Mouse (Mus musculus): ENCODE measurements around the gene Timm23. TPM values are rescaled to one million over a fixed set of nuclear protein-coding genes. Genes with fewer than 3 reads are reported as not detected.

Timm23 gene
- polyA plus RNA-seq, 2 experiments = 90.5 to 199 TPM

GRCm38 (mm10) chr14:32162231-32162630, 39.5 kb downstream of the Timm23 start:
- peaks cover 5% of the 10 kb centered on the region for H3K36me3 ChIP-seq (replicated peaks; ENCODE audit: control insufficient read depth, insufficient read depth, low read depth)
- peak overlapping the region; percentile 92 for H3K27ac ChIP-seq
- peak overlapping the region; percentile 74 for H3K4me2 ChIP-seq (ENCODE audit: low read depth)
- H3K27me3 ChIP-seq (ENCODE audit: control insufficient read depth, insufficient read depth, low read length) = no peaks in the 10 kb centered on the region
- peaks cover 57 to 58% of the 10 kb centered on the region in 2 experiments for H3K4me1 ChIP-seq (replicated peaks; ENCODE audit: control insufficient read depth in 2 of 2, insufficient read depth in 2 of 2, low read length in 1 of 2)
- no peak for ATAC-seq (ENCODE audit: insufficient read depth)
- WGBS (ENCODE audit: insufficient replicate concordance) = 80% methylated on average over 5 of the region's 5 CpGs
- DNase-seq (ENCODE audit: low read depth in 3 of 3, low spot score in 3 of 3) = no peak
- no peaks in the 10 kb centered on the region for H3K9me3 ChIP-seq (ENCODE audit: control insufficient read depth, low read length)
- H3K9ac ChIP-seq (replicated peaks) = no peak overlapping the region; the same call in 1 of the 2 replicates
- peak overlapping the region in 1 of 2 experiments; percentile 21; a peak in 2 of 4 replicates for H3K4me3 ChIP-seq (ENCODE audit: insufficient read depth in 1 of 2, low read depth in 2 of 2, low read length in 2 of 2)
- TF ChIP-seq CTCF (IDR thresholded peaks at IDR 0.05; ENCODE audit: low read depth) (no peak), EP300 (IDR thresholded peaks at IDR 0.05; ENCODE audit: low read depth) (no peak)

DNA sequence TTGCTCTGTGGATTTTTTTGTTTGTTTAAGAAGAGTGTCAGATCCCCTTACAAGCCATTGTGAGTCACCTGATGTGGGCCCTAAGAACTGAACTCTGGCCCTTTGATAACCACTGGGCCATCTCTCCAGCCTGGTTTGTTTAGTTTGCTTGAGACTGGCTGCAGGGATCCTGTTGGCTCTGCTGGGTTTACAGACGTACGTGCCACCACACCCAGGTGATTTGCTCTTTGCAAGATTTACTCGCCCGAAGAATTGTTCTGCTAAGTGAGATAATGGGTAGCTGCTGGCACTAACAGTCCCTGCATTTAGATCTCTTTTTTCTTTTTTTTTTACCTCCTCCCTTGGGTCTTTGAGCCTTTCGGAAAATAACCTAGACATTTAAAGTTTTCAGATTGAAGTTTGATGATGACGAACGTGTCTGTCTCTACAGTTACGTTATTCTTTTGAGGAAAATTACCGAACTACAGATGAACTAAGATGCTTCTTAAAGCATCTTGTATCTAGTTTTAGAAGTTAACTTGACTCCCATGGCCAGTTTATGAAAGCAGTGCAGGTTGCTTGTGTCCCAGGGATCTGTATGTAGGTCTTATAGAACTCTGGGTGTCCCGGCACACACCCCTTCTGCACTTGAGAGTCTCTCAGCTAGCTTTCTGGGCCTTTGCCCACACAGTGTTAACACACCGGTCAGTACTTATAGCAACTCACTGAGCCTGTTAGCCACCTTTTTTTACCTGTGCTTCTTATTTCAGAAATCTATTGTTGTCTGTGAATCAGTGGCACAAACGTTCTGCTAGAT, 40.4 kb downstream of the Timm23 start:
- no peaks in the 10 kb centered on the region for H3K27me3 ChIP-seq (ENCODE audit: control insufficient read depth, insufficient read depth, low read length)
- peak overlapping the region; percentile 91 to 93 for H3K4me3 ChIP-seq (ENCODE audit: insufficient read depth in 1 of 2, low read depth in 2 of 2, low read length in 2 of 2)
- peaks cover 49 to 50% of the 10 kb centered on the region in 2 experiments for H3K4me1 ChIP-seq (replicated peaks; ENCODE audit: control insufficient read depth in 2 of 2, insufficient read depth in 2 of 2, low read length in 1 of 2)
- DNase-seq (ENCODE audit: low read depth in 3 of 3, low spot score in 3 of 3) (peak; percentile 63 to 72 (median 66)), ATAC-seq (ENCODE audit: insufficient read depth) (peak; percentile 12; the same call in 1 of the 2 replicates)
- TF ChIP-seq EP300 (IDR thresholded peaks at IDR 0.05; ENCODE audit: low read depth) = peak; percentile 67
- TF ChIP-seq CTCF (IDR thresholded peaks at IDR 0.05; ENCODE audit: low read depth) = no peak
- H3K27ac ChIP-seq = peak overlapping the region; percentile 92
- 45% methylated on average over 12 of the region's 12 CpGs for WGBS (ENCODE audit: insufficient replicate concordance)
- peak overlapping the region; percentile 74 for H3K4me2 ChIP-seq (ENCODE audit: low read depth)
- no peaks in the 10 kb centered on the region for H3K9me3 ChIP-seq (ENCODE audit: control insufficient read depth, low read length)
- peaks cover 3% of the 10 kb centered on the region; the same call in 1 of the 2 replicates for H3K36me3 ChIP-seq (replicated peaks; ENCODE audit: control insufficient read depth, insufficient read depth, low read depth)
- H3K9ac ChIP-seq (replicated peaks) = peak overlapping the region; percentile 98

GRCm38 (mm10) chr14:32160563-32160962, 41.1 kb downstream of the Timm23 start:
- 10% methylated on average over 7 of the region's 7 CpGs for WGBS (ENCODE audit: insufficient replicate concordance)

GRCm38 (mm10) chr14:32159690-32160246, 41.9 kb downstream of the Timm23 start, which contains the start of gene Ncoa4:
Ncoa4 (plus strand) TSS chr14:32159865.
- ATAC-seq (ENCODE audit: insufficient read depth) (peak; percentile 92), DNase-seq (ENCODE audit: low read depth in 3 of 3, low spot score in 3 of 3) (peak; percentile 99)
- Histone ChIP-seq H3K4me2 (ENCODE audit: low read depth) (peak within 1 kb of the TSS; percentile 74), H3K36me3 (replicated peaks; ENCODE audit: control insufficient read depth, insufficient read depth, low read depth) (peaks cover 3% of the 10 kb centered on the region; the same call in 1 of the 2 replicates), H3K4me3 (ENCODE audit: insufficient read depth in 1 of 2, low read depth in 2 of 2, low read length in 2 of 2) (peak within 1 kb of the TSS; percentile 91 to 93), H3K9me3 (ENCODE audit: control insufficient read depth, low read length) (no peaks in the 10 kb centered on the region), H3K27ac (peak within 1 kb of the TSS; percentile 92), H3K27me3 (ENCODE audit: control insufficient read depth, insufficient read depth, low read length) (no peaks in the 10 kb centered on the region), H3K9ac (replicated peaks) (peak within 1 kb of the TSS; percentile 98), H3K4me1 (replicated peaks; ENCODE audit: control insufficient read depth in 2 of 2, insufficient read depth in 2 of 2, low read length in 1 of 2) (peaks cover 42 to 43% of the 10 kb centered on the region in 2 experiments)
- WGBS (ENCODE audit: insufficient replicate concordance) = under 1% methylated on average over 40 of the region's 40 CpGs
- TF ChIP-seq EP300 (IDR thresholded peaks at IDR 0.05; ENCODE audit: low read depth) = peak; percentile 85
- TF ChIP-seq CTCF (IDR thresholded peaks at IDR 0.05; ENCODE audit: low read depth) = peak; percentile 38

More at GRCm38 (mm10) chr14:32160563-32160962, 41.1 kb downstream of the Timm23 start:
- Histone ChIP-seq H3K27me3 (ENCODE audit: control insufficient read depth, insufficient read depth, low read length) (no peaks in the 10 kb centered on the region), H3K4me3 (ENCODE audit: insufficient read depth in 1 of 2, low read depth in 2 of 2, low read length in 2 of 2) (peak overlapping the region; percentile 91 to 93), H3K4me1 (replicated peaks; ENCODE audit: control insufficient read depth in 2 of 2, insufficient read depth in 2 of 2, low read length in 1 of 2) (peaks cover 48 to 50% of the 10 kb centered on the region in 2 experiments), H3K27ac (peak overlapping the region; percentile 92), H3K9ac (replicated peaks) (peak overlapping the region; percentile 98), H3K4me2 (ENCODE audit: low read depth) (peak overlapping the region; percentile 74), H3K36me3 (replicated peaks; ENCODE audit: control insufficient read depth, insufficient read depth, low read depth) (peaks cover 3% of the 10 kb centered on the region; the same call in 1 of the 2 replicates), H3K9me3 (ENCODE audit: control insufficient read depth, low read length) (no peaks in the 10 kb centered on the region)
- TF ChIP-seq CTCF (IDR thresholded peaks at IDR 0.05; ENCODE audit: low read depth) (no peak), EP300 (IDR thresholded peaks at IDR 0.05; ENCODE audit: low read depth) (no peak)
- DNase-seq (ENCODE audit: low read depth in 3 of 3, low spot score in 3 of 3) (no peak), ATAC-seq (ENCODE audit: insufficient read depth) (no peak)
